In genomic region chr12:111864206-111864824, GRCm38 (mm10) we compare ENCODE assay signal across 27 mouse cellular contexts. TPM values are rescaled to one million over a fixed set of nuclear protein-coding genes. Genes with fewer than 3 reads are reported as not detected.
DNase-seq lines count a peak whose midpoint lies in the region; ATAC-seq and TF ChIP-seq lines count a peak whose summit lies in the region.
"Had no signal": no experiment of that assay in that cellular context is flagged by ENCODE, and none has a peak within 500 bp of the region (broad histone marks: within the 10 kb centered on the region; RNA-seq: fewer than 3 reads in every experiment).

No protein-coding gene starts in this region.

- no peak overlapping the region for H3K4me2 ChIP-seq in midbrain, embryonic 11.5 days
- no peak overlapping the region for H3K4me2 ChIP-seq in midbrain, embryonic 15.5 days
- H3K4me2 ChIP-seq: embryonic facial prominence, embryonic 12.5 days; hindbrain, embryonic 15.5 days; limb, embryonic 13.5 days; liver, embryonic 11.5 days; lung, embryonic 15.5 days; midbrain, embryonic 12.5 days had no signal

- no peak overlapping the region for H3K9ac ChIP-seq in midbrain, embryonic 11.5 days (ENCODE audit: low read length)
- no peak overlapping the region for H3K9ac ChIP-seq in midbrain, embryonic 15.5 days
- H3K9ac ChIP-seq: embryonic facial prominence, embryonic 12.5 days; hindbrain, embryonic 15.5 days; limb, embryonic 13.5 days; lung, embryonic 15.5 days; midbrain, embryonic 12.5 days had no signal

- TF ChIP-seq POLR2A in embryonic fibroblast, embryonic 13.5 days (IDR thresholded peaks at IDR 0.05; ENCODE audit: low read depth, low read length): no peak

- no peak overlapping the region for H3K4me3 ChIP-seq in midbrain, embryonic 11.5 days (ENCODE audit: low read depth, low read length)
- H3K4me3 ChIP-seq in midbrain, embryonic 15.5 days: no peak overlapping the region
- no peak overlapping the region for H3K4me3 ChIP-seq in embryonic fibroblast, embryonic 13.5 days (ENCODE audit: insufficient read depth, low read length)
- no peak overlapping the region for H3K4me3 ChIP-seq in heart, embryonic 10.5 days
- H3K4me3 ChIP-seq: embryonic facial prominence, embryonic 12.5 days; gastrocnemius, adult 2 months; heart, adult 2 months; hindbrain, embryonic 10.5 days; hindbrain, embryonic 15.5 days; limb, embryonic 13.5 days; lung, embryonic 15.5 days; midbrain, embryonic 12.5 days had no signal

- no peaks in the 10 kb centered on the region for H3K27me3 ChIP-seq in midbrain, embryonic 11.5 days (ENCODE audit: control insufficient read depth, insufficient read depth, low read length)
- H3K27me3 ChIP-seq in midbrain, embryonic 15.5 days (replicated peaks): no peaks in the 10 kb centered on the region
- no peaks in the 10 kb centered on the region for H3K27me3 ChIP-seq in heart, embryonic 10.5 days (ENCODE audit: insufficient read depth, poor library complexity, severe bottlenecking)
- H3K27me3 ChIP-seq: embryonic facial prominence, embryonic 12.5 days; hindbrain, embryonic 15.5 days; limb, embryonic 13.5 days; lung, embryonic 15.5 days; midbrain, embryonic 12.5 days had no signal

- WGBS in midbrain, embryonic 11.5 days: 88% methylated on average over 4 of the region's 4 CpGs
- WGBS in midbrain, embryonic 15.5 days: 88% methylated on average over 4 of the region's 4 CpGs
- 93% methylated on average over 4 of the region's 4 CpGs for WGBS in heart, embryonic 10.5 days

- H3K9me3 ChIP-seq in midbrain, embryonic 11.5 days (ENCODE audit: control insufficient read depth, low read length): no peaks in the 10 kb centered on the region
- no peaks in the 10 kb centered on the region for H3K9me3 ChIP-seq in midbrain, embryonic 15.5 days
- no peaks in the 10 kb centered on the region for H3K9me3 ChIP-seq in heart, embryonic 10.5 days
- H3K9me3 ChIP-seq: embryonic facial prominence, embryonic 12.5 days; G1E; hindbrain, embryonic 10.5 days; hindbrain, embryonic 15.5 days; limb, embryonic 13.5 days; lung, embryonic 15.5 days; midbrain, embryonic 12.5 days had no signal

- no peaks in the 10 kb centered on the region for H3K4me1 ChIP-seq in midbrain, embryonic 11.5 days (ENCODE audit: control insufficient read depth, insufficient read depth, low read length)
- no peaks in the 10 kb centered on the region for H3K4me1 ChIP-seq in midbrain, embryonic 15.5 days
- peaks cover 6% of the 10 kb centered on the region for H3K4me1 ChIP-seq in embryonic fibroblast, embryonic 13.5 days (ENCODE audit: control insufficient read depth, insufficient read depth, low read length)
- no peaks in the 10 kb centered on the region for H3K4me1 ChIP-seq in heart, embryonic 10.5 days
- H3K4me1 ChIP-seq: embryonic facial prominence, embryonic 12.5 days; hindbrain, embryonic 10.5 days; hindbrain, embryonic 15.5 days; limb, embryonic 13.5 days; lung, embryonic 15.5 days; midbrain, embryonic 12.5 days had no signal

- H3K36me3 ChIP-seq in midbrain, embryonic 11.5 days (ENCODE audit: control insufficient read depth, insufficient read depth, low read length): no peaks in the 10 kb centered on the region
- H3K36me3 ChIP-seq in midbrain, embryonic 15.5 days (replicated peaks): 0 out of 2 replicates have a peak, but pooled peaks cover 9% of the 10 kb centered on the region
- peaks cover 39% of the 10 kb centered on the region; the same call in 1 of the 2 replicates for H3K36me3 ChIP-seq in heart, embryonic 10.5 days
- H3K36me3 ChIP-seq: hindbrain, embryonic 10.5 days; midbrain, embryonic 12.5 days had no signal

- no peak for TF ChIP-seq CTCF in embryonic fibroblast, embryonic 13.5 days (IDR thresholded peaks at IDR 0.05; ENCODE audit: borderline replicate concordance, insufficient read depth, low read length)

- no peak overlapping the region for H3K27ac ChIP-seq in midbrain, embryonic 11.5 days (ENCODE audit: low read depth, low read length)
- H3K27ac ChIP-seq in midbrain, embryonic 15.5 days: no peak overlapping the region
- H3K27ac ChIP-seq in embryonic fibroblast, embryonic 13.5 days (ENCODE audit: insufficient read depth, low read length): peak overlapping the region; percentile 30
- H3K27ac ChIP-seq in heart, embryonic 10.5 days: no peak overlapping the region
- H3K27ac ChIP-seq: embryonic facial prominence, embryonic 12.5 days; gastrocnemius, adult 2 months; heart, adult 2 months; hindbrain, embryonic 10.5 days; hindbrain, embryonic 15.5 days; limb, embryonic 13.5 days; lung, embryonic 15.5 days; midbrain, embryonic 12.5 days had no signal

- DNase-seq in midbrain, embryonic 11.5 days (ENCODE audit: low spot score, missing footprints): peak; percentile 75
- peak; percentile 50 for DNase-seq in adrenal gland, adult 8-10 months
- DNase-seq in heart, embryonic 10.5 days (ENCODE audit: low spot score): no peak
- no peak for DNase-seq in cerebellum, postnatal 36 days
- no peak for DNase-seq in cerebellum, adult 11 months
- DNase-seq: B cell, adult 2 months; cerebellum, adult 8-10 months; cerebellum, postnatal 25 days; embryo, embryonic 11 days; gastrocnemius, adult 2 months; heart, adult 2 months; heart, postnatal 14 days; kidney, adult 11 months; kidney, postnatal 14 days; thymus, postnatal 14 days had no signal

- no peak for ATAC-seq in midbrain, embryonic 11.5 days (ENCODE audit: low FRiP score)
- no peak for ATAC-seq in midbrain, embryonic 15.5 days (replicated peaks)
- ATAC-seq: forebrain, embryonic 16.5 days; inflammation-experienced regulatory T-cells, adult 6 months had no signal

RNA-seq across cellular contexts. Expression of gene Ppp1r13b, which starts 43.6 kb away (rescaled TPM):
- 4.9 and 6.3 TPM in 2 replicates for polyA plus RNA-seq in midbrain, embryonic 11.5 days (2014; fragmentation: Nextera tagmentation; extraction: Ambion mirVana)
- 40.4 and 41.8 TPM in 2 replicates for polyA plus RNA-seq in midbrain, embryonic 15.5 days (2015; fragmentation: Nextera tagmentation; extraction: Ambion mirVana)
- total RNA-seq in adrenal gland, adult 8-10 months (2022): 10 to 100 TPM; 16.0 to 26.6 (median 18.7) TPM
- polyA plus RNA-seq in embryonic fibroblast, embryonic 13.5 days (2011; ENCODE audit: insufficient read length, low read depth, missing spikeins): 8.8 and 9.4 TPM in 2 replicates
- 13.6 and 16.8 TPM in 2 replicates for polyA plus RNA-seq in heart, embryonic 10.5 days (2016; fragmentation: Nextera tagmentation; extraction: Ambion mirVana)

RNA-seq across cellular contexts. Expression of gene Zfyve21, which starts 50.3 kb away (rescaled TPM):
- 63.7 and 64.1 TPM in 2 replicates for polyA plus RNA-seq in midbrain, embryonic 11.5 days (2014; fragmentation: Nextera tagmentation; extraction: Ambion mirVana)
- polyA plus RNA-seq in midbrain, embryonic 15.5 days (2015; fragmentation: Nextera tagmentation; extraction: Ambion mirVana): 32.3 and 39.5 TPM in 2 replicates
- 100 to 1,000 TPM; 113 to 145 (median 123) TPM for total RNA-seq in adrenal gland, adult 8-10 months (2022)
- 32.0 and 32.9 TPM in 2 replicates for polyA plus RNA-seq in embryonic fibroblast, embryonic 13.5 days (2011; ENCODE audit: insufficient read length, low read depth, missing spikeins)
- 104 and 109 TPM in 2 replicates for polyA plus RNA-seq in heart, embryonic 10.5 days (2016; fragmentation: Nextera tagmentation; extraction: Ambion mirVana)

RNA-seq across cellular contexts. Expression of gene Xrcc3, which starts 50.6 kb away (rescaled TPM):
- 11.1 and 12.6 TPM in 2 replicates for polyA plus RNA-seq in midbrain, embryonic 11.5 days (2014; fragmentation: Nextera tagmentation; extraction: Ambion mirVana)
- 2.9 and 3.1 TPM in 2 replicates for polyA plus RNA-seq in midbrain, embryonic 15.5 days (2015; fragmentation: Nextera tagmentation; extraction: Ambion mirVana)
- total RNA-seq in adrenal gland, adult 8-10 months (2022): 10 to 100 TPM; 17.5 to 22.1 (median 19.4) TPM
- polyA plus RNA-seq in embryonic fibroblast, embryonic 13.5 days (2011; ENCODE audit: insufficient read length, low read depth, missing spikeins): 2.7 and 2.9 TPM in 2 replicates
- polyA plus RNA-seq in heart, embryonic 10.5 days (2016; fragmentation: Nextera tagmentation; extraction: Ambion mirVana): 10.5 and 13.8 TPM in 2 replicates

Comparison
In these comparisons a context has a peak if more than half of its experiments do, and no peak if none do; other contexts are left out.
1. DNase-seq: peak in midbrain, embryonic 11.5 days (single experiment) and adrenal gland, adult 8-10 months (single experiment); none in heart, embryonic 10.5 days (single experiment), cerebellum, postnatal 36 days (0 of 2) and cerebellum, adult 11 months (single experiment).